Mouse (Mus musculus): ENCODE results near the gene Rab29.

GRCm38 (mm10) chr1:131827787-131828258 lies 39.2 kb upstream of the Rab29 start:
- TF ChIP-seq CTCF (IDR thresholded peaks at IDR 0.05; ENCODE audit: borderline replicate concordance, extremely low read depth, insufficient read depth, insufficient read length) (no peak), POLR2A (IDR thresholded peaks at IDR 0.05; ENCODE audit: borderline replicate concordance, extremely low read depth, insufficient read depth, insufficient read length, poor library complexity, severe bottlenecking) (peak; percentile 57; the same call in 1 of the 2 replicates)

Data from brain, embryonic 14.5 days (tissue).